Mouse (Mus musculus) natural killer cell, adult 2 months (primary cell): ENCODE measurements around the gene Kdelr1.

Source experiments
- DNase-seq, 2 experiments: peaks; one replicate each; pipeline ENCODE4 v3.0.0; 2022; ENCODE audit warnings: low spot score in 2 of 2

The Kdelr1 gene

GRCm38 (mm10) chr7:45872624-45873023 lies at the start of gene Kdelr1:
Gene Kdelr1, plus strand, starts transcription at chr7:45872772.
- DNase-seq = peak; percentile 80 to 88

DNA sequence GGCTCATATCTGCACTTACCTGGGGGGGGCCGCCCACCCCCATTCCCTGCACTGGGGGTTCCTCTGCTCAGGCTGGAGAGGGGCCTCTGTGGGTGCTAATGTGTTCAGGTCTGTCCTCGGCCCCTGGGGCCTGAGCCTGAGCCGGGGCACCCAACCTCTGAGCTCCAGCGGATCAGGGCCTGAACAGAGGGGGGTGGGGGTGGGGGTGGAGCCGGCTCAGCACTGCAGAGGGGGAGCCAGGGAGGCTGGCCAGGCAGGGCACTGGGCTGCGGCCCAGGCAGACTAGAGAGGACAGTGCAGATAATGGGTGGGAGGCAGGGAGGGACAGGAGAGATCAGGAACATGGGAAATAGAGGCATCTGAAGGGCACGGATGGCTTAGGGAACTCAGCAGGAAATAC lies 48.0 kb upstream of the Kdelr1 start, which contains the start of gene Kcnj14:
Gene Kcnj14 (minus strand): TSS at position 185 of the 400 bp plus-strand sequence.
- no peak for DNase-seq

- no peak for DNase-seq
Measured at GRCm38 (mm10) chr7:45826631-45827030, 45.9 kb upstream of the Kdelr1 start.

GRCm38 (mm10) chr7:45830427-45831127 lies 42.0 kb upstream of the Kdelr1 start, which contains the start of gene Grwd1:
Gene Grwd1, minus strand, starts transcription at chr7:45830944.
- DNase-seq = peak; percentile 85 to 86

DNA sequence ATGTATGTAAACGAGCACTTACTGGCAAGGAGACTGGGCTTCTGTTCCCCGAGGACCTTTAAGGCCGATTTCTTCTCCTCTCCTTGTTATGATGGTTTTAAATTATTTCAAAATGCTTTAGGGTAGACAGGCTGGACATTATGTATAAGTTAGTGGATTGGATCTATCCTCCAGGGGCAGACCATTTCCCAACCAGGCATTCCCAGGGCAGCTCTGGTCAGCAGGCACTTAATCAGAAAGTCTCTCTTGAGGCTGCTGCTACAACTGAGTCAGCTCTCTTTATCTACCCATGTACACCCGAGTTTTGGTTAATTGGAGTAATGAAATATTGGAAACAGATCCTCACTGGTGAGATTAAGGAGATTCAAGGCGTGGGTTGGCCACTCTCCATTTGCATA lies 41.4 kb upstream of the Kdelr1 start:
- DNase-seq = no peak

- no peak for DNase-seq
Measured at GRCm38 (mm10) chr7:45832428-45832827, 40.1 kb upstream of the Kdelr1 start.

DNA sequence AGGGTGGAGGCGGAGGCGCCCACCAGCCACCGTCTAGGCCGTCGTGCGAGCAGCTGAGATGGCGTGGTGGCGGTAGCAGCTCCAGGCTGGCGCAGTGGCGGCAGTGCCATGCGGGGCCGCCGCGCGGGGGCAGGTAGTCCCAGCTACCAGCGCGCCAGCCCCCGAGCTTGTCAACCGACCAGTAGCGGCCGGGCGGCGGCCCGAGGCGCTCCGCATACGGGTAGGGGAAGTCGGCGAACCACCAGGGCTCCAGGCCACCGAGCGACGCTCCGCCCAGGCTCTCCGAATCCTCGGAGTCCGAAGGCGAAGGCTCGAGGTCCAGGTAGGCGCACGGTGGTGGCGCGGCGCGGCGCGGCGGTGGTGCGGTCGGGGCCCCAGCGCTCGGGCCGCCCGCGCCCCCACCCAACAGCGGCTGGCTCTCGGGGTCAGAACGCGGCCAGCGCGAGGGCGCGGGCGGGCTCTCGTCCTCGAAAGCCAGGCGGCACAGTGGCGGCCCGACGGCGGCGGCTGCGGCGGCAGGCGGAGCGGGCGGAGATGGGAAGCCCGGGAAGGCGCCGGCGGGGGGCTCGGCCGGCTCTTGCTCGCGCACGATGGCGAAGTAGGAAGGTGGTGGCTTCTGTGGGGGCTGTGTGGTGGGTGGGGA lies 39.3 kb upstream of the Kdelr1 start:
- no peak for DNase-seq

DNA sequence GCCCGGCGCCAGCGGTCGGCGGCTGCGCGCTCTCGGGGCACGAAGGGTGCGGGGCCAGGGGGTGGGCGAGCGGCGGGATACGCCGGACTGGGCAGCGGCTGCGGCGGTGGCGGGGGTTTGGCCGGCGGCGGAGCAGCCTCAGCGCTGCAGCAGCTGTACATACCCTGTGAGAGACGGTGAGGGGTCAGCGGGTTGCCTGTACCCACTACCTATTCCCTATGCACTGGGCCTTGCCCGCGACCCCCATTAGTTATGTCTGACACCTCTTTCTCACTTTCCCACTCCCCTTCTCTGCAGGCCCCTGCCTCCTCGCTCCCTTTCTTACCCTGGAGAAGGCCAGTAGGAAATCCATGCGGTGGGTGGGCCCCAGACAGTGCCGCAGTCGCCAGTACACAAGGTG lies 38.6 kb upstream of the Kdelr1 start:
- DNase-seq = no peak

GRCm38 (mm10) chr7:45842950-45843744 lies 29.4 kb upstream of the Kdelr1 start:
- DNase-seq = no peak

DNA sequence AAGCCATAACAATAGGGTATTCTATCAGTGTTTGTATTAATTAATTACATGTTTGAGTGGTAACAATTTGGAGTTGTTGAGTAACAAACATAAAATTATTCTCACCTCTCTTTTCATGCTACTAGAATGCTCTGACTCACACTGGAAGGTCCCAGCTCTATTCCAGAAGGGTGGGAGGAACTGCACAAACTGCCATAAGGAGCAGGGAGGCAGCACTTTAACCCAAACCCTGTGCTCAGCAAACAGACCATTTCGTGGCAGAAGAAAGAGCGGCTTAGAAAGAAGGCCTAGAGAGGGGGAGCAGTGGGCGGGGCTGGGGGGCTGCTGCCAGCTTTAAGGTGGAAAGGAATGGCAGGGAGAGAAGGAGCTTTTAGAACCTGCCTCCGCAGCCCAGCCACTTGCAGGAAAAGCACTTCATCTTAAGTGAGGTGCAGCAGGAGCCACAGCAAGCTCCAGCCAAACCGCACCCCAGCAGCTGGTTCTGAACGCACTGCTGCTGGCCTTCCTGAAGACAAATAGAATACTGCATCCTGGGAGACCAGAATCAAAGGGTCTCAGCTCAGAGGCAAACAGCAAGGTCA lies 24.0 kb upstream of the Kdelr1 start:
- DNase-seq = no peak

DNA sequence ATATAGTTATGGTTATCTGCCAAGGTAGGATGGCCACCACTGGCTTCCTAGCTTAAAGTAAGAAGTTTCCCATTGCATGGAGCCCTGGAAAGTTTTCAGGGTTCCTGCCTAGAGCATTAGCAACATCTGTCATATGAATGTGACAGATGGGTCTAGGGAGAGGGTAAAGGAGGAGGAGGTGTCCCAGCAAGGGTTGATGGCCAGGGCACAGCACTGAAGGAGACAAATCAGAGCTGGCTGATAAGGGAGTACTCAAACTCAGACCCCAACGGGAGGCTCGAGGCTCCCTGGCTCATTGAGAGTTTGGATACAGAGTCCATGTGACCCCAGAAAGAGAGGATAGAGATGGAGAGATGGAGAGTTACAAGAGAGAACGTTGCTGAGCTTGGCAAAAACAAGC lies 21.9 kb upstream of the Kdelr1 start:
- no peak for DNase-seq

DNA sequence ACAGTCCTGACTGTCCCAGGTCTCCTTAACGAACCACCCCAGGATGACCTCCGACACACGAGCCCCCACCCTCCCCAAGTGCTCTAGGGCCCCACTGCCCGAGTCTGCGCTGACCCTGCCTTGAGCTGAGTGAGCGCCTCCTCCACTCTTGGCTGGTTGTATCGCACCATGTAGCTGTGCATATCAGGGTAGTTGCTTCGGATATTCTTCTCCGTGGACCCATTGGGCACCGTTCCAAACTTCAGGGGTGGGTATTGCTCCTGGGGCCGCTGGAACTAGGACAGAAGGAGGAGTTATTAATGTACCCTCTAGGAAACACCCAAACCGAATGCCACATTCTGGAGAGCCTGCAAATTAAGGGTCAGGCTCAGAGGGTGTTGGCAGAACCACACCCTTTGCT lies 19.5 kb upstream of the Kdelr1 start:
- no peak for DNase-seq

DNA sequence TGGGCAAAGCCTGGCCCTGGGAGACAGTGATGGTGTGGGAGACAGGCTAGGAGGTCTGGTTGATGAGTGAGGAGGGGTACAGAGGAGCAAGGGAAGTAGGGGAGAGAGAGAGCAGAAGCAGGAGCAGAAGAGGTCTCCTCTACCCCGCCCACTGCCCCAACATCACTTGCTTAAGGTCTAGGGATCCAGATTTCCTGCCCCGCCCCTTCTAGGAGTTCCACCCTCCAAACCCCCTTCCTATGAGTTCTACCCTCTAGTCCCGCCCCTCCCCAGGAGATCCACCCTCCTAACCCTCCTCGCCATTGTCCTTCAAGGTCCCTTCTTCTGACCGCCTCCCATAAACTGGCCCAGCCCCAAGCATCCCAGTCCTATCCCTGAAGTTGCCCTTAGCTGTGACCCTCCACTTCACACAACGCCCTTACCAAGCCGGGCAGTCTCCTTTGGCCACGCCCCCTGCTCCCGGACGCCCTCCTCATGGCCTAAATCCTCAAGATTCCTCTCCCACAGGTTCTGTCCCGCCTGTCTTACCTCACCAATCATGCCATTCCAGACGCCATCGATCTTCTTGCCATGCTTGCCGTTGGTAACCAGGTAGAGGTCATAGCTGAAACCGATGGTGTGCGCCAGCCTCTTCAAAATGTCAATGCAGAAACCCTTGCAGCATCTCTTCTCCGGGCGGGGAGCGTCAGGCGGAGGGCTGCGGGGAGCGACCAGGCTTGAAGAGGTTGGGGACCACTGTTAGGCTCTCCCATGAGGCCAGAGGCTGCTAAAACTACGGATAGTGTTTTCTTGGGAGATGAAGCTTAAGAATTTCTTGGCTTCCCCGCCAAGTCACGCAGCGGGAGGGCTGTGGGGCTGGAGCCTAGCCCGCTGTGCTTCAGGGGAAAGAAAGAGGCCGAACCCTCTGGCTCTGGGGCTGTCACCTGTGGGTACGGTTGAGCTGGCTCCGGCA lies 15.3 kb upstream of the Kdelr1 start:
- DNase-seq = no peak

- DNase-seq = no peak
Measured at GRCm38 (mm10) chr7:45859008-45859407, 13.6 kb upstream of the Kdelr1 start.

GRCm38 (mm10) chr7:45862804-45863203 lies 9.8 kb upstream of the Kdelr1 start:
- no peak for DNase-seq

DNA sequence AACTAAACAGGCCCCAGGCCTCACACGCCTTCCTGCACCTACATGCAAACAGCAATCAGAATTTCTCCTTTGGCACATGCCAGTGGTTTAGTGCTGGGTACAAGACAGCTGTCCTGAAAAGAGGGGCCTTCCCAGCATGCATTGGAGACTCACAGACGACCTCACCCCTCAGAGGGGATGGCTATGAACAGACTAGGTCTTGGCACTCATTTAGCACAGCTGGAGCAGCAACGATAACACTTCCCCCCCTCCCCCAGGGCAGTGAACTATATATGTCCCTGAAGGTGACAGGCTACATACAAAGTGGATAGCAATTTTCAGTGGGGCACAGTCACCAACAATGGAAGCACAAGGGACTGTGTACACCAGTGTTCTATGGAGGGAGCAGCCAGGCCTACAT lies 8.1 kb upstream of the Kdelr1 start:
- no peak for DNase-seq

DNA sequence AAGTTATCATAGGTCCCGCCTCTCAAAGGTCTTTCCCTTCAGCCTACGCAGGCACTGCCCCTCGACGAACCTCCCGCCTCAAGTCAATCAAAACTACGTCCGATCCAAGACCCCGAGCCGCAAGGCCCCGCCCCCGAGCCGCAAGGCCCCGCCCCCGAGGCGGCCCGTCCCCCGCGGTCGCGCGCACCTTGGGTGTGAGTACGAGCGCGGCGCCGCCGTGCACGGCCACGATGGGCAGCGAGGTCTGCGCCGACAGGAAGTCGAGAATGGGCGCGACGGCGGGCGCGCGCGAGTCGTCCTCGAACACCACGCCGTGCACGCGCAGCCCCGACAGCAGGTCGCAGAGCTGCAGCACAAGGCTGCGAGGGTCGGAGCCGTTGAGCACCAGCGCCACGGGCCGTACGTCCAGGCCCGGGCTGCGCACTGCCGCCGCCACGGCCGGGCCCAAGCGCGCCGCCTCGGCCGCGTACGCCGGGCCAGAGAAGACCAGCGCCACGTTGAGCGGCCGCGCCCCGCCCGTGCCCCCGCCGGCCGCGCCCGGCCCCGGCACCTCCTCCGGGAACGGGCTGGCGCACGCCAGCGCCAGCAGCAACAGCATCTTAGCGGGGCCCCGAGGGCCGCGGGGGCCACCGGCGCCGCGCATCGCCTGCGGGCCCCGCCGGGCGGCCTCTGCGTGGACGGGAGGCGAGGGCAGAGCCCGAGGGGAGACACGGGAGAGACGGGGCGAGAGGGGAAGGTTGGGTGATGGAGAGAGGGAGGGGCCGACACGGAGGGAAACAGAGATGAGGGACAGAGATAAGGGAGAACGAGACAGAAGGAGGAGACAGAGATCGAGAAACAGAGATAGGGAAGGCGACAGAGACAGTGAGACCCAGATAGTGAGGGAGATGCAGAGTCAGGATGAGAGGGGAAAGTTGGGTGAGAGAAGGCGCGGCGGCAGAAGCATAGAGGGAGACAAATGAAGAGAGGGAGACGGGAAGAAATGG lies 6.4 kb upstream of the Kdelr1 start:
- DNase-seq = peak; percentile 88 to 92

DNA sequence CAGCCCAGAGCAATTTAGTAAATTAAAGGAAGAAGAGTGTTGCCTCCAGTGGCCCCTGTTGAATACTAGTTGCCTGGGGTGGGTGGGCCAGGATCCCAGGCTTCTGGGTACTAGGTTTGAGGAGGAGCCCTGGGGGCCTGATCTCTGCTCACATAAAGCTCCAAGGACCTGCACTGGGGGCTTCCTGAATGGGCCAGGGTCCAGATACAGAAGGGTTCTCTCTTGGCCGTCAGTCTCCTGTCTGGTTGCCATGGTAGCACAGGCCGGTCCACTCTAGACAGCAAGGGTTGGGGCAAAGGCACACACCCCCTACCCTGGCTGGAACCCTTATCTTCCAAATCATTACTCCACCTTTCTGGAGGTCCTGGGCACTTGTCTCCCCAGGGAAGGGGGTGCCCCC lies 4.7 kb upstream of the Kdelr1 start:
- DNase-seq = no peak

- no peak for DNase-seq
Measured at GRCm38 (mm10) chr7:45869107-45869670, 3.4 kb upstream of the Kdelr1 start.

GRCm38 (mm10) chr7:45869787-45870186 lies 2.8 kb upstream of the Kdelr1 start:
- peak; percentile 32 to 44 for DNase-seq
